Mouse (Mus musculus): ENCODE results near the gene Klk11. TPM values are rescaled to one million over a fixed set of nuclear protein-coding genes. Genes with fewer than 3 reads are reported as not detected.

The Klk11 gene
- polyA plus RNA-seq, 1 experiment from 2014 or later, result 2.6 TPM

Other genes with a start within 250 kb of the Klk11 start
- gene Cd33, start 230.2 kb upstream of the Klk11 start, polyA plus RNA-seq (2014; fragmentation: Nextera tagmentation; extraction: Ambion mirVana), result 1.9 and 4.3 TPM in 2 replicates
- gene Zfp658, start 212.3 kb upstream of the Klk11 start, polyA plus RNA-seq (2014; fragmentation: Nextera tagmentation; extraction: Ambion mirVana), result 3.2 and 5.0 TPM in 2 replicates
- 14.7 and 14.8 TPM in 2 replicates for gene Zfp719, start 195.0 kb upstream of the Klk11 start, polyA plus RNA-seq (2014; fragmentation: Nextera tagmentation; extraction: Ambion mirVana)
- gene Zfp819, start 167.4 kb upstream of the Klk11 start, polyA plus RNA-seq (2014; fragmentation: Nextera tagmentation; extraction: Ambion mirVana), result 0.23 and 0.36 TPM in 2 replicates
- 0.17 TPM in 1 of 2 replicates, not detected in the other for gene Ceacam18, start 139.9 kb upstream of the Klk11 start, polyA plus RNA-seq (2014; fragmentation: Nextera tagmentation; extraction: Ambion mirVana)
- gene Siglece, start 114.4 kb upstream of the Klk11 start, polyA plus RNA-seq (2014; fragmentation: Nextera tagmentation; extraction: Ambion mirVana), result 0.80 and 0.95 TPM in 2 replicates
- 11.0 TPM in 2 replicates for gene Ctu1, start 102.6 kb upstream of the Klk11 start, polyA plus RNA-seq (2014; fragmentation: Nextera tagmentation; extraction: Ambion mirVana)
- 0.32 TPM in 1 of 2 replicates, not detected in the other for gene Klk14, start 84.2 kb upstream of the Klk11 start, polyA plus RNA-seq (2014; fragmentation: Nextera tagmentation; extraction: Ambion mirVana)
- 1.6 and 1.8 TPM in 2 replicates for gene Klk13, start 62.0 kb upstream of the Klk11 start, polyA plus RNA-seq (2014; fragmentation: Nextera tagmentation; extraction: Ambion mirVana)
- 0.27 TPM in 1 of 2 replicates, not detected in the other for gene Klk12, start 5.7 kb upstream of the Klk11 start, polyA plus RNA-seq (2014; fragmentation: Nextera tagmentation; extraction: Ambion mirVana)
- gene Klk10, start 6.4 kb downstream of the Klk11 start, polyA plus RNA-seq (2014; fragmentation: Nextera tagmentation; extraction: Ambion mirVana), result 3.1 and 3.5 TPM in 2 replicates
- gene Klk9, start 17.3 kb downstream of the Klk11 start, polyA plus RNA-seq (2014; fragmentation: Nextera tagmentation; extraction: Ambion mirVana), result 0.17 TPM in 1 of 2 replicates, not detected in the other
- gene Klk8, start 23.0 kb downstream of the Klk11 start, polyA plus RNA-seq (2014; fragmentation: Nextera tagmentation; extraction: Ambion mirVana), result 28.5 and 39.0 TPM in 2 replicates
- gene Klk7, start 36.7 kb downstream of the Klk11 start, polyA plus RNA-seq (2014; fragmentation: Nextera tagmentation; extraction: Ambion mirVana), result not detected in 2 replicates
- not detected in 2 replicates for gene Klk6, start 49.9 kb downstream of the Klk11 start, polyA plus RNA-seq (2014; fragmentation: Nextera tagmentation; extraction: Ambion mirVana)
- gene Klk5, start 67.4 kb downstream of the Klk11 start, polyA plus RNA-seq (2014; fragmentation: Nextera tagmentation; extraction: Ambion mirVana), result not detected in 2 replicates
- gene Klk4, start 106.6 kb downstream of the Klk11 start, polyA plus RNA-seq (2014; fragmentation: Nextera tagmentation; extraction: Ambion mirVana), result not detected in 2 replicates
- gene Klk15, start 159.1 kb downstream of the Klk11 start, polyA plus RNA-seq (2014; fragmentation: Nextera tagmentation; extraction: Ambion mirVana), result not detected in 2 replicates
- gene Klk1b8, start 176.1 kb downstream of the Klk11 start, polyA plus RNA-seq (2014; fragmentation: Nextera tagmentation; extraction: Ambion mirVana), result not detected in 2 replicates
- gene Klk1b1, start 192.1 kb downstream of the Klk11 start, polyA plus RNA-seq (2014; fragmentation: Nextera tagmentation; extraction: Ambion mirVana), result not detected in 2 replicates
- not detected in 2 replicates for gene Klk1b9, start 201.5 kb downstream of the Klk11 start, polyA plus RNA-seq (2014; fragmentation: Nextera tagmentation; extraction: Ambion mirVana)
- gene Klk1b11, start 221.3 kb downstream of the Klk11 start, polyA plus RNA-seq (2014; fragmentation: Nextera tagmentation; extraction: Ambion mirVana), result not detected in 2 replicates
- gene Klk1b26, start 237.6 kb downstream of the Klk11 start, polyA plus RNA-seq (2014; fragmentation: Nextera tagmentation; extraction: Ambion mirVana), result not detected in 2 replicates

Measured in stomach, embryonic 14.5 days (tissue).